Mouse (Mus musculus) embryonic facial prominence, embryonic 10.5 days (tissue): ENCODE data around the gene Prkn. TPM values are rescaled to one million over a fixed set of nuclear protein-coding genes. Genes with fewer than 3 reads are reported as not detected.
A peak's percentile ranks its signal among the peaks of the same experiment; 100 is the strongest.
"Not testable (repeated sequence)": the region's sequence is repeated elsewhere in the genome, so short reads cannot be mapped to it uniquely, and the experiment has no call there.

ENCODE experiments used
- DNase-seq: peaks from one replicate; pipeline ENCODE4 v3.0.0-alpha.2; 2017; ENCODE audit warnings: low spot score
- H3K27ac ChIP-seq: fragments of 300-500 bp; sonication (generic); replicated peaks from 2 replicates; pipeline ENCODE4 v1.5.1; 2016; ENCODE audit warnings: mild to moderate bottlenecking
- H3K27me3 ChIP-seq: fragments of 300-500 bp; sonication (generic); replicated peaks from 2 replicates; pipeline ENCODE4 v1.6.1; 2016; ENCODE audit warnings: low read depth, mild to moderate bottlenecking; ENCODE audit not compliant: poor library complexity, severe bottlenecking
- H3K36me3 ChIP-seq: fragments of 300-500 bp; sonication (generic); replicated peaks from 2 replicates; pipeline ENCODE4 v1.6.1; 2016; ENCODE audit warnings: mild to moderate bottlenecking, moderate library complexity
- H3K4me1 ChIP-seq: fragments of 300-500 bp; sonication (generic); 2 replicates; pipeline ENCODE4 v1.6.1; 2016
- H3K4me3 ChIP-seq: fragments of 300-500 bp; sonication (generic); 2 replicates; pipeline ENCODE4 v1.5.1; 2016; ENCODE audit warnings: mild to moderate bottlenecking, moderate library complexity
- H3K9me3 ChIP-seq: fragments of 300-500 bp; sonication (generic); 2 replicates; pipeline ENCODE4 v1.6.1; 2016; ENCODE audit warnings: mild to moderate bottlenecking
- WGBS: fragments of 180-500 bp; shearing (Covaris S2); methylation state at CpG from one replicate; pipeline ENCODE4 v1.1.7; 2016; 5-methylcytosine and 5-hydroxymethylcytosine counted together
- polyA plus RNA-seq: library from polyadenylated mRNA; unstranded; fragments of >200 nt; fragmentation: Nextera tagmentation; extraction: Ambion mirVana; gene quantifications from 2 replicates; pipeline ENCODE4 v1.2.1, GENCODE M21; 2016

Prkn gene
- polyA plus RNA-seq, 1 experiment from 2014 or later: 1.1 TPM

DNA sequence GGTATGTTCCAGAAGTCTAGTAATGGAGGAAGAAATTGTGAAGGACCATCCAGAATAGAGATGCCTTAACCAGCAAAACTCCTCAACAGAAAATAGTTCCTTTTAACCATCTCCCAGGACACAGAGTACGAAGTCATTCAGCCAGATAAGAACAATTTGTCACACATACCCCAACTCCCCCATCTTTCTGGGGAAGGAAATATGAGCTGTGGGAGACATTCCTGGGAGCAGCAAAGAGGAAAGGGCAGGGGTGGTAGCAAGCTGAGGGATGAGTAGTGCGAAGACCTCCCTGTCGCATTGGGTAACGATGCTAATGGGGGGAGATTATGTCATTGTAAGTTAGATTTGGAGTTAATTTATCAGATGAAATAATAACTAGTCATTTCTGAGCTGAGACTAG, 348.3 kb downstream of the Prkn start:
- no peak overlapping the region for H3K27ac ChIP-seq
- no peak for DNase-seq
- 79% methylated on average over 4 of the region's 4 CpGs for WGBS
- H3K36me3 ChIP-seq: no peaks in the 10 kb centered on the region
- no peak overlapping the region for H3K4me3 ChIP-seq
- H3K9me3 ChIP-seq: no peaks in the 10 kb centered on the region
- H3K4me1 ChIP-seq: no peaks in the 10 kb centered on the region
- no peaks in the 10 kb centered on the region for H3K27me3 ChIP-seq

DNA sequence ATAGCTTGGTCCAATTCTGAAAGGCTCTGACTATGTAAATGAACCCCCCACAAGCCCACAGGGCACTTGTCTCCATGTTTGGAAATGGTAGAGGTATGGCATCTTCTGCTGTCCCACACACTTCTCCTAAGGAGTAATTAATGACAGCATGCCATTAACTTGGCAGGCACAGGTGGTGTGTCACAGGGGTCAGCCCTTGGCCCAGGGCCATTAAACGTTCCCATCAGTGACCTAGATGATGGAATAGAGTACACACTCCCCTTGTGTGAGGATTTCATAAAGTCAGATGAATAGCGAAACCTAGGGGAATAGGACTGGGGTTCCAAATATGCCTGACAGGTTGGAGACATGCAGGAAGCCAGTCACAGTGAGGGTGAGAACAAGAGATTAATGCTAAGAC, 350.1 kb downstream of the Prkn start:
- no peak for DNase-seq
- 63% methylated on average over 2 of the region's 2 CpGs for WGBS
- H3K9me3 ChIP-seq: no peaks in the 10 kb centered on the region
- H3K36me3 ChIP-seq: no peaks in the 10 kb centered on the region
- H3K27ac ChIP-seq: no peak overlapping the region
- H3K4me3 ChIP-seq: no peak overlapping the region
- no peaks in the 10 kb centered on the region for H3K4me1 ChIP-seq
- no peaks in the 10 kb centered on the region for H3K27me3 ChIP-seq

DNA sequence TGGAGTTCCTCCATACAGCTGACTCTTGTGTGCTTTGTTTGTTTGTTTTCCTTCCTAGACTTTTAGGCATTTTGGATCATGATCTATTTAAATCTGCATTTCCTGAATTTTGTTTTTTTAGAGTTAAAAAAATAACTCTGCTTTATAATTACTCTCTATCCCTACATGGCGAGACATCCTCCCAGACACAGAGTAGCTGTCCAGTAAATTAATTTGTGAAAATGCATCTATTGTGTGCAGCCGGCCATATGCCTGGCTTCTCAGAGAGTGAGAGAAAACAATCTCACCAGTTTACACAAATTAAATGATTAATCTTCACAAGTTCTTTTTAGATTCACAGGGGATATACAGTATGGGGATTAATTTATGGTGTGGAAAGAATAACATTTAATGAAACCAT, 357.9 kb downstream of the Prkn start:
- Histone ChIP-seq H3K27me3 (no peaks in the 10 kb centered on the region), H3K4me1 (no peaks in the 10 kb centered on the region), H3K27ac (no peak overlapping the region), H3K9me3 (no peaks in the 10 kb centered on the region), H3K4me3 (no peak overlapping the region), H3K36me3 (no peaks in the 10 kb centered on the region)
- WGBS: 61% methylated on average over 2 of the region's 2 CpGs
- no peak for DNase-seq

DNA sequence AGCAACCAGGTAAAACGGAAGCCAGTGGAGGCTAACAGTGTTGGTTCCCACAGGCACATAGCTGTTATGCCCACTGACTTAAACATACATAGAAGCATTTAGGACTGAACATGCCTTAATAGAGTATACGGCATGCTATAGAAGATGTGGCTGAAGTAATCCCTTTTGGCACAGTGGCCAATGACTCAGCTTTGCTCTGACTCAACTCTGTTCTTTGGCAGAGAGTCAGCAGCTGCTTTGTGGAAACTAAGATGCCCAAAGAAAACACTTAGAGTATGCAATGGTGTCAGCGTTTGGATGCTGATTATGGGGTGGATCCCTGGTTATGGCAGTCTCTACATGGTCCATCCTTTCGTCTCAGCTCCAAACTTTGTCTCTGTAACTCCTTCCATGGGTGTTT, 368.9 kb downstream of the Prkn start:
- 83% methylated on average over 4 of the region's 4 CpGs for WGBS
- H3K4me3 ChIP-seq, H3K9me3 ChIP-seq, H3K27me3 ChIP-seq, H3K4me1 ChIP-seq, H3K36me3 ChIP-seq, H3K27ac ChIP-seq, DNase-seq: not testable (repeated sequence)

DNA sequence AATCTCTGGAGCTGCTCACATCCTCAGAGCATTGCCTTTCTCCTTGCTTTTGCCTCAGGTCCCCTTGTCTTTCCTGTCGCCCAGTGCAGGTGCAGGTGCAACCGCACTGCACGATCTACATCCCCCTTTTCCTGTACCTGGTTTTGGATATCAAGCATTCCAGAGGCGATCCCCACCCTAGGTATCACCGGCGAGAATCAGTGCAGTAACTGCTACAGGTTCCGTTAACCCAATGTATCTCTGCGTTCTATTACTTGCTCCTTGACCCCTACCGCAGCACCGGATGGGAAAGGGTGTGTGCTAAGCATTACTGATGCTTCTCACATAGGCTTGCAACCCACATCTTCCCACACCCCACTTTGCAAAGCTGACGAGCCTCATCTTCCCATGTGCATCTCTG, 370.8 kb downstream of the Prkn start:
- WGBS: 83% methylated on average over 11 of the region's 11 CpGs
- no peak for DNase-seq
- H3K27ac ChIP-seq: no peak overlapping the region
- H3K27me3 ChIP-seq: no peaks in the 10 kb centered on the region
- H3K36me3 ChIP-seq: no peaks in the 10 kb centered on the region
- H3K4me1 ChIP-seq: peaks cover 13% of the 10 kb centered on the region
- no peak overlapping the region for H3K4me3 ChIP-seq
- H3K9me3 ChIP-seq: no peaks in the 10 kb centered on the region

DNA sequence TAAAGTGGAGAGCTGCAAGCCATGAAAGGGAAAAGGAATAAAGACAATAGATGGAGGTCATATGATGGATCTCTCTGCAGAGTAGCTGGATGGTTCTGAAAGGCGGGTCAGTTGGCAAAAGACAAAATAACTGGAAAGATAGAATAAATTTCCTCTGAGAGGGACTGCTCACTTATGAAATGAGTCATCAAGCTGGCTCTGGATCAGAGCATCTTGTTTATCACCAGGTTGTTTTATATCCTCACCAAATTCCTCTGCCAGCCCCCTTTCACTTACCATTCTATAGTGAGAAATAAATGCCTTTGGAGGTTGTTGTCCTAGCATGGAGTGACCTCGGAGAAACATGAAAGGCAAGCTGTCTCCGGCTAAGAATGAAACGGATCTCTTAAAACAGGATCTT, 371.4 kb downstream of the Prkn start:
- no peaks in the 10 kb centered on the region for H3K36me3 ChIP-seq
- WGBS: 72% methylated on average over 4 of the region's 4 CpGs
- no peak overlapping the region for H3K27ac ChIP-seq
- no peaks in the 10 kb centered on the region for H3K27me3 ChIP-seq
- H3K9me3 ChIP-seq: no peaks in the 10 kb centered on the region
- no peak overlapping the region for H3K4me3 ChIP-seq
- H3K4me1 ChIP-seq: peaks cover 13% of the 10 kb centered on the region
- no peak for DNase-seq

DNA sequence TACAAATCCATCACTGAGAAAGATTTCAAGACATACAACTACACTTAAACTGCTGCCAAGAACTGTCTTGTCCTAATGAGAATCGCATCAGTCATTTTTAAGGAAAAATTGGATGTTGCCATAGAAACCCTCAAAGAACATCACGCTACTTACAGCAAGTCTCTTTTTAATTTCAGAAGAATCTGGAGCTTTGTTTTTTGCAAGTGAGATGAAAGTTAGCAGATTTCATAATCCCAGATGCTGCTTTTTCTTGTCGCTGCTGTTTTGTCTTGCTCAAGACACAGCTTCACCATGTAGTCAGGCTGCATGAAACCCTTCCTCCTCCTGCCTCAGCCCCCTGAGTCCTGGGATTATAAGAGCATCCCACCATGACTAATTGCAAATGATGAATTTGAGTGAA, 373.5 kb downstream of the Prkn start:
- WGBS: 95% methylated on average over 3 of the region's 3 CpGs
- peaks cover 13% of the 10 kb centered on the region for H3K4me1 ChIP-seq
- H3K27me3 ChIP-seq: no peaks in the 10 kb centered on the region
- H3K36me3 ChIP-seq: no peaks in the 10 kb centered on the region
- no peak for DNase-seq
- H3K27ac ChIP-seq: no peak overlapping the region
- H3K9me3 ChIP-seq: no peaks in the 10 kb centered on the region
- no peak overlapping the region for H3K4me3 ChIP-seq

DNA sequence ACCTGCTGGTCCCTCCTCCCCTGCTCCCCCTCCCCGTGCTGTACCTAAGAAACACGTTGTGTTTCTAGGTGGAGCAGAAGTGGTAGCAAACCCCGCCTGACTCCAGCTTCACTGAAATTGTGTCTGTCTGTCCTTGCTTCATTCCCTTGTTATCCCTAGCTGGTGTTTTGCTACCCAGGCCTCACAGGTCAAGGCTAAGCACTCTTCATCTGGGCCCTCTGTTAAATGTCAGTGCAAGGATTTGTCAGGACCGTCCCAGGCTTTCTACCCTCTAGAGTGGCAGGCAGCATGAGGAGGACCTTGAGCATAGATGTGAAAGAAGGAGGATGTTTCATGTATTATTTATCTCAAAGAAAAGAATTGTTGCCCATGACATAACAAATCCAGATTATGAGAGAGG, 388.8 kb downstream of the Prkn start:
- Histone ChIP-seq H3K9me3 (no peaks in the 10 kb centered on the region), H3K4me3 (no peak overlapping the region), H3K4me1 (peaks cover 4% of the 10 kb centered on the region; the same call in 1 of the 2 replicates), H3K27ac (no peak overlapping the region), H3K27me3 (no peaks in the 10 kb centered on the region), H3K36me3 (no peaks in the 10 kb centered on the region)
- no peak for DNase-seq
- 81% methylated on average over 4 of the region's 4 CpGs for WGBS

DNA sequence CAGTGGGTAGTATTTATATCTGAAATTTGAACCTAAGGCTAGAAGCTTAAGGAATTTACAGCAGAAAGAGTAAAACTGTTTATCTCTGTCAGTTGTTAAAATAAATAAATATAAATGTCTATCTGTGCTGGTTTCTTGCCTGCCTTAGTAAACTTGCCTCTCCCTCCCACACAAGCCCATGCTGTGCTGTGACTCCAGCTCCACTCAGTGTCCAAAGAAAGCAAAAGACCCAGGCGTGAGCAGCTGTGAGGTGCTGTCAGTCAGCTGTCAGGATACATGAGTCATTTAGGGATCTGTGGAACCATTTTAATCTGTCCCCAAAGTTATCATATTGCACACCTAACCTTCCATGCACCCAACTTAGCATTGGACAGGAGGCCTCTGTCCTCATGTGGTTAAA, 389.2 kb downstream of the Prkn start:
- no peaks in the 10 kb centered on the region for H3K36me3 ChIP-seq
- WGBS: 59% methylated on average over 1 of the region's 1 CpGs
- H3K27me3 ChIP-seq: no peaks in the 10 kb centered on the region
- H3K27ac ChIP-seq: no peak overlapping the region
- DNase-seq: no peak
- H3K4me3 ChIP-seq: no peak overlapping the region
- H3K9me3 ChIP-seq: no peaks in the 10 kb centered on the region
- H3K4me1 ChIP-seq: peaks cover 4% of the 10 kb centered on the region; the same call in 1 of the 2 replicates

DNA sequence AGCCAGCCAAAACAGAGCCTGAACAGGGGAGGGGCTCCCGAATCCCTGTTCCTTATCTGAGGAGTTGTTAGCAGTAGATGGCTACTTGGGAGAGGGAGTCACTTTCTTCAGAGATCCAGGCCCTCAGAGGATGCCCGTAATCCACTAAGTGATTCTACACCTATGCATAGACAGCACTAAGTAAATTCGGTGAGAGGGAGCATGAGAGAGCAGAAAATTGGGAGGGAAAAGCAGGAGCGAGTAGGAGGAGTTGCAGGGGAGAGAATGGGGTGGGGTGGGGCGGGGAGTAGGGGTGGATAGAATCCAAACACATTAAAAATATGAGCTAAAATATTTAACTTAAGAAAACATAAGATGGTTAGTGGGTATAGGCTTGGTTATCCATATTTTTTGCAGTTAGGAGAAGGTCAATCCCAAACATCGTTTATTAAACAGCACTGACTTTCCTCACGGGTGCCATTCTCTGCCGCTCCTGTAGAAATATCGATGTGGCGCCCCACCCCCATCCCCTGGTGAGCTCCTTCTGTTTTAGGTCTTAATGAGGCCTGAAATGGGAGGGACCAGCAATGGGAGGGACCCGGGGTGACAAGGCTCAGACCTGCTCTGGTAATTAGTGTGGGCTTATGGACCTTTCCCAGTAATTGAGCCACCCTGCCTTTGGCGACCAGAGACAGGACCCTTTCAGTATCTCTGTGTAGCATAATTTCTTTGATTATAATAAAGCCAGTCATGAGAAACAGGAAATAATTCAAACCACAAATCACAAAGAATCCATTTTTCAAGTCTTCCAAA, 390.6 kb downstream of the Prkn start:
- no peak overlapping the region for H3K4me3 ChIP-seq
- H3K9me3 ChIP-seq: no peaks in the 10 kb centered on the region
- no peaks in the 10 kb centered on the region for H3K36me3 ChIP-seq
- no peak overlapping the region for H3K27ac ChIP-seq
- 53% methylated on average over 12 of the region's 12 CpGs for WGBS
- no peaks in the 10 kb centered on the region for H3K27me3 ChIP-seq
- DNase-seq: peak; percentile 22
- H3K4me1 ChIP-seq: peaks cover 4% of the 10 kb centered on the region; the same call in 1 of the 2 replicates

DNA sequence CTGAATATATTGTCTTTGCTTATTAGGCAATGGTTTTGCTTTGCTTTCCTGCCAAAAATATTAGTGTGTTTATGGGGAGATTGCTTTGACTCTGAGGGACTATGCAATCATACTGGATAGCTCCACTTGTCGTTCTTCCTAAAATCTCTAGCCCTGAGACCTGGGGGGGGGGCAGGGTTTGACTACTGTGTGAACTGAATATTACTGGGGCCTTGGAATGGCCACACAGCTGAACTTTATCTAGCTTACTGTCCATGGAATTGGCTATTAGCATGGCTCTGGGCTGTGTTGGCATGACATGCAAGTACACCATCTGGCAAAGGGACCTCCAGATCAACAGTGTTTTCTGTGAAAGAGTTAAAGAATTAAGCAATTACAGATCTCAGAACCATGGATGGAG, 395.1 kb downstream of the Prkn start:
- H3K27me3 ChIP-seq: no peaks in the 10 kb centered on the region
- no peak for DNase-seq
- 73% methylated on average over 1 of the region's 1 CpGs for WGBS
- no peak overlapping the region for H3K4me3 ChIP-seq
- H3K36me3 ChIP-seq: no peaks in the 10 kb centered on the region
- peaks cover 4% of the 10 kb centered on the region; the same call in 1 of the 2 replicates for H3K4me1 ChIP-seq
- H3K27ac ChIP-seq: no peak overlapping the region
- no peaks in the 10 kb centered on the region for H3K9me3 ChIP-seq

DNA sequence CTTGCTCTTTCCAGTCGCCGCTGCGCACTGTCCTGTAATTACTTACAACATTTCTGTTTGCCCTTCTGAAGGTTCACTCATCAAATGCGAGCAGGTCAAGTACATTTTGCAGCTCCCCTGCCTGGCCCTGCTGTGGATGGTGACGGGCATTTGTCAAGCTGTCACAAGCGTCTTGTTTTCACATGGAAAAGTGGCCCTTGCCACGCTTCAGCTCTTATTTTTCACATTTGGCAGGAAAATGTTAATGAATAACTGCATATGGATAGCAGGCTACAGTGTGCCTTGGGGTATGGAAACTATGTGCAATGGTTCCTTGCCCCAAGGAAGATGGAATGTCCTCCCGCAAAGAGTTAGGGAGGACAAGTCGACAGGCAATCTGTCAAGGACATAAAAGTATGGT, 404.9 kb downstream of the Prkn start:
- H3K4me1 ChIP-seq: peaks cover 10% of the 10 kb centered on the region; the same call in 1 of the 2 replicates
- no peak for DNase-seq
- WGBS: 75% methylated on average over 9 of the region's 9 CpGs

DNA sequence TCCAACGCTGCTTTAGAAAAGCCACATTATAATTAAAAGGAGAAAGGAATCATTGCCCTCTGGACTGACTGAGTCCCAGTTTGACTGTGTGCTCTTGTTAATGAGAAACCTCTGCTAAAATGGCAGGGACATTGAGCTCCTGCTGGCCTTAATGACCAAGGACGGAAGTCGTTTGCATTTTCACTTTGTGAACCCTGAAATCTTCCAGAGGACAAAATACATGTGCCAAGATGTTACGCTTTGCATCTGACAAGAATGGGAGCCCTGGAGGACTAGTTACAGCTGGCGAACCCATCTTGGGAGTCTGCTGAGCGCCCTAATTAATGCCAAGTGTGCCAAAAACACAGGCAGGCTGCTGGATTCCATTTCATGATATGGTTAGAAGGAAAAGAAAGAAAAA, 409.0 kb downstream of the Prkn start:
- DNase-seq: peak; percentile 17
- no peak overlapping the region for H3K27ac ChIP-seq
- no peaks in the 10 kb centered on the region for H3K9me3 ChIP-seq
- H3K36me3 ChIP-seq: no peaks in the 10 kb centered on the region
- no peak overlapping the region for H3K4me3 ChIP-seq
- no peaks in the 10 kb centered on the region for H3K27me3 ChIP-seq
- 47% methylated on average over 6 of the region's 6 CpGs for WGBS
- H3K4me1 ChIP-seq: peaks cover 10% of the 10 kb centered on the region; the same call in 1 of the 2 replicates

More for the DNA sequence above, 404.9 kb downstream of the Prkn start:
- H3K36me3 ChIP-seq: no peaks in the 10 kb centered on the region
- H3K9me3 ChIP-seq: no peaks in the 10 kb centered on the region
- H3K27ac ChIP-seq: no peak overlapping the region
- H3K4me3 ChIP-seq: no peak overlapping the region
- no peaks in the 10 kb centered on the region for H3K27me3 ChIP-seq
